Mouse (Mus musculus) large intestine, adult 2 months (tissue): ENCODE measurements around the gene Atraid. TPM values are rescaled to one million over a fixed set of nuclear protein-coding genes. Genes with fewer than 3 reads are reported as not detected.

Experiments used
- DNase-seq: peaks from one replicate; pipeline ENCODE4 v3.0.0-alpha.2; 2012; ENCODE audit warnings: low read depth, low spot score
- WGBS: fragments of 180-500 bp; shearing (Covaris S2); methylation state at CpG from one replicate; pipeline ENCODE4 v1.1.7; 2018; 5-methylcytosine and 5-hydroxymethylcytosine counted together
- polyA plus RNA-seq: library from polyadenylated mRNA; depleted of rRNA; stranded (reverse); fragments of >200 nt; gene quantifications from 2 replicates; pipeline ENCODE4 v1.2.3, GENCODE M21; 2012; rRNA removed

The Atraid gene
- polyA plus RNA-seq, 1 experiment, result 92.9 TPM

- DNase-seq, result no peak
- WGBS, result 1% methylated on average over 53 of the region's 54 CpGs
Measured at GRCm38 (mm10) chr5:31093151-31094041, 45.3 kb downstream of the Atraid start.

- 2% methylated on average over 29 of the region's 29 CpGs for WGBS
- DNase-seq, result no peak
Measured at GRCm38 (mm10) chr5:31094100-31094798, 46.1 kb downstream of the Atraid start.

GRCm38 (mm10) chr5:31094799-31095691 lies 46.9 kb downstream of the Atraid start:
- WGBS, result under 1% methylated on average over 59 of the region's 59 CpGs
- DNase-seq, result no peak

GRCm38 (mm10) chr5:31095711-31096480 lies 47.8 kb downstream of the Atraid start:
- 27% methylated on average over 11 of the region's 11 CpGs for WGBS
- no peak for DNase-seq

Other genes starting within 250 kb of the Atraid start
- gene Mapre3, start 233.7 kb upstream of the Atraid start, polyA plus RNA-seq, result 25.3 and 26.2 TPM in 2 replicates
- gene Tmem214, start 180.3 kb upstream of the Atraid start, polyA plus RNA-seq, result 84.2 and 95.4 TPM in 2 replicates
- 9.1 and 11.9 TPM in 2 replicates for gene Agbl5, start 159.6 kb upstream of the Atraid start, polyA plus RNA-seq
- gene Ost4, start 140.5 kb upstream of the Atraid start, polyA plus RNA-seq, result 317 and 323 TPM in 2 replicates
- gene Emilin1, start 134.9 kb upstream of the Atraid start, polyA plus RNA-seq, result 46.7 and 48.6 TPM in 2 replicates
- 189 and 395 TPM in 2 replicates for gene Khk, start 126.9 kb upstream of the Atraid start, polyA plus RNA-seq
- 111 and 239 TPM in 2 replicates for gene Cgref1, start 102.7 kb upstream of the Atraid start, polyA plus RNA-seq
- 386 and 408 TPM in 2 replicates for gene Preb, start 88.0 kb upstream of the Atraid start, polyA plus RNA-seq
- gene Tcf23, start 79.7 kb upstream of the Atraid start, polyA plus RNA-seq, result 0.33 and 0.62 TPM in 2 replicates
- gene Slc5a6, start 612 bp downstream of the Atraid start, polyA plus RNA-seq, result 73.4 and 107 TPM in 2 replicates
- 15.1 and 21.2 TPM in 2 replicates for gene Cad, start 6.5 kb downstream of the Atraid start, polyA plus RNA-seq
- gene Dnajc5g, start 58.0 kb downstream of the Atraid start, polyA plus RNA-seq, result not detected in 2 replicates
- gene Slc30a3, start 59.9 kb downstream of the Atraid start, polyA plus RNA-seq, result 0.14 and 0.16 TPM in 2 replicates
- gene Trim54, start 68.4 kb downstream of the Atraid start, polyA plus RNA-seq, result 0.05 TPM in 1 of 2 replicates, not detected in the other
- not detected in 2 replicates for gene Ucn, start 90.5 kb downstream of the Atraid start, polyA plus RNA-seq
- gene Mpv17, start 105.9 kb downstream of the Atraid start, polyA plus RNA-seq, result 46.8 and 47.5 TPM in 2 replicates
- gene Gm29609, start 131.6 kb downstream of the Atraid start, polyA plus RNA-seq, result 0.38 and 0.71 TPM in 2 replicates
- 46.9 and 53.6 TPM in 2 replicates for gene Gtf3c2, start 131.8 kb downstream of the Atraid start, polyA plus RNA-seq
- 73.2 and 81.2 TPM in 2 replicates for gene Snx17, start 144.9 kb downstream of the Atraid start, polyA plus RNA-seq
- gene Eif2b4, start 145.1 kb downstream of the Atraid start, polyA plus RNA-seq, result 51.0 and 54.4 TPM in 2 replicates
- gene Zfp513, start 154.0 kb downstream of the Atraid start, polyA plus RNA-seq, result 35.0 and 46.0 TPM in 2 replicates
- 47.4 and 58.8 TPM in 2 replicates for gene Ppm1g, start 172.4 kb downstream of the Atraid start, polyA plus RNA-seq
- gene Nrbp1, start 192.6 kb downstream of the Atraid start, polyA plus RNA-seq, result 143 and 149 TPM in 2 replicates
- not detected in 2 replicates for gene Gm9970, start 192.9 kb downstream of the Atraid start, polyA plus RNA-seq
- 186 and 200 TPM in 2 replicates for gene Krtcap3, start 203.4 kb downstream of the Atraid start, polyA plus RNA-seq
- gene Ift172, start 242.8 kb downstream of the Atraid start, polyA plus RNA-seq, result 26.5 and 33.0 TPM in 2 replicates
- 1.8 and 2.6 TPM in 2 replicates for gene Fndc4, start 247.8 kb downstream of the Atraid start, polyA plus RNA-seq
- 0.15 and 0.26 TPM in 2 replicates for gene Gckr, start 249.1 kb downstream of the Atraid start, polyA plus RNA-seq